Mouse (Mus musculus) myocyte (in vitro differentiated cells): ENCODE measurements around the gene Ldha. TPM values are rescaled to one million over a fixed set of nuclear protein-coding genes. Genes with fewer than 3 reads are reported as not detected.

Experiments used
- H3K27me3 ChIP-seq: one replicate; pipeline ENCODE4 v1.6.1; 2011; ENCODE audit not compliant: control insufficient read depth, insufficient read depth, insufficient read length
- H3K36me3 ChIP-seq: one replicate; pipeline ENCODE4 v1.6.1; 2011; ENCODE audit not compliant: control insufficient read depth, insufficient read depth
- H3K4me2 ChIP-seq: one replicate; pipeline ENCODE4 v1.6.1; 2011; ENCODE audit warnings: low read depth, control low read depth
- H3K4me3 ChIP-seq: one replicate; pipeline ENCODE4 v1.5.1; 2011; ENCODE audit warnings: mild to moderate bottlenecking, control low read depth, moderate library complexity
- H3K79me2 ChIP-seq: one replicate; pipeline ENCODE4 v1.6.1; 2011; ENCODE audit not compliant: control insufficient read depth, insufficient read depth
- H3ac ChIP-seq: one replicate; pipeline ENCODE4 v1.6.1; 2011; ENCODE audit not compliant: control insufficient read depth, insufficient read length
- CEBPB ChIP-seq: IDR thresholded peaks from 2 replicates; pipeline ENCODE4 v1.6.1; 2011; ENCODE audit warnings: mild to moderate bottlenecking, moderate library complexity; ENCODE audit not compliant: poor library complexity, insufficient read depth, severe bottlenecking
- E2F4 ChIP-seq: IDR thresholded peaks from one replicate; pipeline ENCODE4 v1.6.1; 2011; ENCODE audit warnings: mild to moderate bottlenecking, control low read depth, moderate library complexity; ENCODE audit not compliant: insufficient read depth
- MAX ChIP-seq: IDR thresholded peaks from one replicate; pipeline ENCODE4 v1.6.1; 2011; ENCODE audit warnings: low read depth, mild to moderate bottlenecking, control low read depth
- MYOD1 ChIP-seq, 3 experiments: IDR thresholded peaks; one replicate each; pipeline ENCODE4 v1.6.1; 2011; ENCODE audit warnings: control low read depth in 2 of 3, low read depth in 2 of 3, mild to moderate bottlenecking in 2 of 3, moderate library complexity in 1 of 3; ENCODE audit not compliant: insufficient read length in 2 of 3, control insufficient read depth in 1 of 3
- MYOG ChIP-seq, 3 experiments: IDR thresholded peaks; one replicate each; pipeline ENCODE4 v1.6.1; 2011; ENCODE audit warnings: control low read depth in 2 of 3, low read depth in 2 of 3, mild to moderate bottlenecking in 2 of 3; ENCODE audit not compliant: insufficient read length in 2 of 3, control insufficient read depth in 1 of 3, insufficient read depth in 1 of 3
- POLR2A ChIP-seq: IDR thresholded peaks from one replicate; pipeline ENCODE4 v1.6.1; 2011; ENCODE audit warnings: low read depth, mild to moderate bottlenecking, control low read depth, moderate library complexity; ENCODE audit not compliant: insufficient read length
- POLR2AphosphoS2 ChIP-seq: IDR thresholded peaks from one replicate; pipeline ENCODE4 v1.6.1; 2011; ENCODE audit warnings: low read depth, control low read depth; ENCODE audit not compliant: insufficient read length
- REST ChIP-seq: IDR thresholded peaks from one replicate; pipeline ENCODE4 v1.6.1; 2011; ENCODE audit warnings: mild to moderate bottlenecking, control low read depth, moderate library complexity; ENCODE audit not compliant: insufficient read depth, insufficient read length
- SRF ChIP-seq: IDR thresholded peaks from one replicate; pipeline ENCODE4 v1.6.1; 2011; ENCODE audit warnings: low read depth; ENCODE audit not compliant: control insufficient read depth, insufficient read length
- TCF12 ChIP-seq: IDR thresholded peaks from one replicate; pipeline ENCODE4 v1.6.1; 2011; ENCODE audit warnings: mild to moderate bottlenecking, control low read depth; ENCODE audit not compliant: poor library complexity, insufficient read depth, severe bottlenecking
- TCF3 ChIP-seq: IDR thresholded peaks from one replicate; pipeline ENCODE4 v1.6.1; 2011; ENCODE audit warnings: low read depth, control low read depth; ENCODE audit not compliant: insufficient read length
- USF1 ChIP-seq: IDR thresholded peaks from one replicate; pipeline ENCODE4 v1.6.1; 2011; ENCODE audit warnings: low read depth, mild to moderate bottlenecking, control low read depth, moderate library complexity
- polyA plus RNA-seq: library from polyadenylated mRNA; unstranded; fragments of >200 nt; fragmentation: generic; extraction: Trizol; gene quantifications from one replicate; pipeline ENCODE4 v1.2.1, GENCODE M21; 2012; ENCODE audit warnings: missing spikeins

Ldha gene
- polyA plus RNA-seq, 1 experiment = 1,758 TPM

DNA sequence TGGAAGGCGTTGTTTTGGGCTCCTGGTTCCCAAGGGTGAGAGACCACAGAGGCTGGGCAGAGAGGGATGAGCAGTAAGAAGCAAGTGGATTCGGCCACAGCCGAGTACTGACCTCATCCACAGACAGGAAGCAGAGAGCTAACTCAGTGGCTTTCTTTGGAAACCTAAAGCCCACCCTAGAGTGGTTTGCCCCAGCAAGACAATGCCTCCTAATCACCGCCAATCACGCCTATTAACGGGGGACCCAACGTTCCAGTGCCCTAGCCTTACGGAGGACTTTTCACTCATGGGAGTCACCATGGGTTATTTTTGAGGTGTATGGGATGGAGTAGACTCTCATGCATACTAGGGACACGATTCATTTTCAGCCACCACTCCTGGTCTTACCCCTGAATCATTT, 12.1 kb downstream of the Ldha start:
- Histone ChIP-seq H3K79me2 (peaks cover 11% of the 10 kb centered on the region), H3K4me3 (no peak overlapping the region)
- no peak for TF ChIP-seq SRF
- TF ChIP-seq POLR2A = no peak
- no peak for TF ChIP-seq CEBPB
- no peak for TF ChIP-seq USF1
- no peak for TF ChIP-seq MAX
- TF ChIP-seq REST = no peak
- no peak for TF ChIP-seq MYOG (IDR thresholded peaks at IDR 0.05; ENCODE audit: control insufficient read depth in 1 of 3, insufficient read depth in 1 of 3, insufficient read length in 2 of 3, low read depth in 2 of 3)
- TF ChIP-seq TCF12 = no peak
- no peak for TF ChIP-seq E2F4
- no peak for TF ChIP-seq MYOD1 (IDR thresholded peaks at IDR 0.05; ENCODE audit: control insufficient read depth in 1 of 3, insufficient read length in 2 of 3, low read depth in 2 of 3)
- TF ChIP-seq POLR2AphosphoS2 = no peak
- no peak for TF ChIP-seq TCF3

DNA sequence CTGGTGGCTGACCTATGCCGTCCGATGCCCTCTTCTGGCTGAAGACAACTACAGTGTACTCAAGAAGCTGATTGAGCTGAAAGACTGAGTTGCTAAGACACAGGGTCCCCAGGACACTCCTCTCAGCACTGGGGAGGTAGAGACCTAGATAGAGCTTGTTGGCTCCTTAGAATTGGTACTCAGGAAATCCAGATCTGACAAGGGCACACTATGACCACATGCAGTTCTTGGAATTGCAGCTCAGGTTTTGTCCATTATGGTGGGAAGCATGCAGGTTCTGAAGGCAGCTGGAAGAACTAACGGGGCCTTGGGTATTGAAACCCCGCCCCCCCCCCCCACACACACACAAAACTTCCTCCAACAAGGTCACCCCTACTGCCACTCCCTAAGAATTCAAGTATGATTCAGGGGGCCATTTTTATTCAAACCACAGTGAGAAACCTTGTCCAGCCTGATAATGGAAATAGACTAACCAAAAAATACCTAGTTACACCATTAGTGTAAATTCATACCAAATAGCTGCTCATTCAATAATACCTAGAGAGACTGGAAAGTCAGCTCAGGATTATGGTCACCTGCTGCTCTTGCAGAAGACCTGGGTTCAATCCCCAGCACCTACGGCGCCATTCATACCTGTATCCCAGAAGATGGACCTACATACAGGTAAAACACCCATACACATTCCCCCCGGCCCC, 14.7 kb downstream of the Ldha start:
- Histone ChIP-seq H3K27me3 (no peaks in the 10 kb centered on the region), H3ac (no peak overlapping the region), H3K4me2 (no peak overlapping the region), H3K4me3 (no peak overlapping the region), H3K36me3 (peaks cover 44% of the 10 kb centered on the region), H3K79me2 (no peaks in the 10 kb centered on the region)
- TF ChIP-seq POLR2AphosphoS2 = peak; percentile 52
- TF ChIP-seq MYOD1 (IDR thresholded peaks at IDR 0.05; ENCODE audit: control insufficient read depth in 1 of 3, insufficient read length in 2 of 3, low read depth in 2 of 3) = no peak
- TF ChIP-seq SRF = no peak

More for the DNA sequence above, 12.1 kb downstream of the Ldha start:
- H3K4me2 ChIP-seq = no peak overlapping the region
- H3ac ChIP-seq = no peak overlapping the region
- H3K27me3 ChIP-seq = no peaks in the 10 kb centered on the region
- peaks cover 61% of the 10 kb centered on the region for H3K36me3 ChIP-seq

DNA sequence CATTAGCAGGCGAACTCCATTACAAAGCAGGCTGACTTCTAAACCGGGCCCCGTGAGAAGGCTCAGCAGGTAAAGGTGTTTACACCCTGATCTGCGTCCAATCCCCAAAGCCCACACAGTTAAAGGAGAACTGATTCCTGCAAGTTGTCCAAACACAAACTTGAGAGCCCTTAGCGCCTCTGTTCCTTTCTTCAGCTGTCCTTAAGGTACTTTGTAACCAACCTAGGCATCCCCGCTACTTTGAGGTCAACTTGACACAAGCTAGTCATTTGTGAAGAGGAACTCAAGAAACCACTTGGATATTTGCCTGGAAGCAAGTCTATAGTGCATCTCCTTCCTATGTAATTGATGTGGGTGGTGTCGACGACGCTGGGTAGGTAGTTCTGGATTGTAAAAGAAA, 16.2 kb downstream of the Ldha start:
- H3K4me2 ChIP-seq = no peak overlapping the region
- H3K79me2 ChIP-seq = no peaks in the 10 kb centered on the region
- no peak overlapping the region for H3K4me3 ChIP-seq
- peaks cover 31% of the 10 kb centered on the region for H3K36me3 ChIP-seq
- no peaks in the 10 kb centered on the region for H3K27me3 ChIP-seq
- no peak overlapping the region for H3ac ChIP-seq
- TF ChIP-seq CEBPB (no peak), USF1 (no peak), MAX (no peak), TCF3 (no peak), E2F4 (no peak), POLR2AphosphoS2 (no peak), MYOG (IDR thresholded peaks at IDR 0.05; ENCODE audit: control insufficient read depth in 1 of 3, insufficient read depth in 1 of 3, insufficient read length in 2 of 3, low read depth in 2 of 3) (no peak), REST (no peak), MYOD1 (IDR thresholded peaks at IDR 0.05; ENCODE audit: control insufficient read depth in 1 of 3, insufficient read length in 2 of 3, low read depth in 2 of 3) (no peak)

DNA sequence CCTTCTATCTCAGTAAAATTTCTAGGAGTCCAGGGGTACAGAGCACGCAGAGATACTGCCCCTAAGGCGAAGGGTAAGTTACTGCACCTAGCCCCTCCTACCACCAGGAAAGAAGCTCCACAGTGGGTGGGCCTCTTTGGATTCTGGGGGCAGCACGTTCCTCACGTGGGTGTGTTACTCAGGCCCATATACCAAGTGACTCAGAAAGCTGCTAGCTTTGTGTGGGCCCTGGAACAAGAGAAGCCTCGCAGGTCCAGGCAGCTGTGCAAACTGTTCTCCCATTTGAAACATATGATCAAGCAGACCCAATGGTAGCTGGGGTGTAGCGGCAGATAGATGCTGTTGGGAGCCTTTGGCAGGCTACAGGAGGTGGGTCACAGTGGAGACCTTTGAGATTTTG, 17.8 kb downstream of the Ldha start:
- Histone ChIP-seq H3K27me3 (no peaks in the 10 kb centered on the region), H3K4me2 (no peak overlapping the region), H3ac (no peak overlapping the region), H3K36me3 (peaks cover 15% of the 10 kb centered on the region), H3K4me3 (no peak overlapping the region), H3K79me2 (no peaks in the 10 kb centered on the region)
- TF ChIP-seq SRF (no peak), TCF12 (no peak), MAX (no peak), POLR2AphosphoS2 (no peak), E2F4 (no peak), CEBPB (no peak), REST (no peak), MYOG (IDR thresholded peaks at IDR 0.05; ENCODE audit: control insufficient read depth in 1 of 3, insufficient read depth in 1 of 3, insufficient read length in 2 of 3, low read depth in 2 of 3) (no peak), POLR2A (no peak), TCF3 (no peak), MYOD1 (IDR thresholded peaks at IDR 0.05; ENCODE audit: control insufficient read depth in 1 of 3, insufficient read length in 2 of 3, low read depth in 2 of 3) (no peak), USF1 (no peak)

DNA sequence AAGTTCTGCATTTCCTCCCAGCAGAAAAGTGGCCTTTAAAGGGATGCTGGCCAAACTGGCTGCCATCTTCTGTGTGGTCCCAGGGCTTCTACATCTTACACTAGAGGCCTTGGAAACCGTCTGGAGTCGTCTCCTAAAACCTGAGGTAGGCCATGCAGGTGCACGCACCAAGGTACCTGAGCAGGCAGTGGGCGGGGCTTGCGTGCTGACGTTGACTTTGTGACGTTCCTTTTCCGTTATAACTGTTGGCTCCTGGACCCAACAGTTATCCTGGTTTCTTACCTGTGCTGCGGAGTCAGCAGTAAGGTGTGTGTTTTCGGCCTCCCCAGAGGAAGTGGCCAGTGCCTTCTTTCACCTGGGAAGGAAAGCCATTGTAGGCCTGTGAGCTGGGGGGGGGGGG, 19.7 kb downstream of the Ldha start, which contains the start of gene Ldhc:
Gene Ldhc, plus strand, starts transcription at position 208 of the 400 bp plus-strand sequence.
- TF ChIP-seq MYOG (IDR thresholded peaks at IDR 0.05; ENCODE audit: control insufficient read depth in 1 of 3, insufficient read depth in 1 of 3, insufficient read length in 2 of 3, low read depth in 2 of 3) (no peak), POLR2AphosphoS2 (no peak)

More for the DNA sequence above, 19.7 kb downstream of the Ldha start, which contains the start of gene Ldhc:
- no peaks in the 10 kb centered on the region for H3K79me2 ChIP-seq
- H3K36me3 ChIP-seq = no peaks in the 10 kb centered on the region
- no peak within 1 kb of the TSS for H3K4me2 ChIP-seq
- no peaks in the 10 kb centered on the region for H3K27me3 ChIP-seq
- no peak within 1 kb of the TSS for H3ac ChIP-seq
- no peak within 1 kb of the TSS for H3K4me3 ChIP-seq
